Mouse (Mus musculus) C2C12 (cell line): ENCODE data around the gene Prkcg.

Experiments used
- CEBPB ChIP-seq: IDR thresholded peaks from one replicate; pipeline ENCODE4 v1.6.1; 2011; ENCODE audit warnings: low read depth, mild to moderate bottlenecking, control low read depth, moderate library complexity
- CTCF ChIP-seq: IDR thresholded peaks from one replicate; pipeline ENCODE4 v1.5.1; 2011; ENCODE audit not compliant: control insufficient read depth, insufficient read depth, insufficient read length
- FOSL1 ChIP-seq: IDR thresholded peaks from one replicate; pipeline ENCODE4 v1.8.0; 2011; ENCODE audit warnings: mild to moderate bottlenecking, low read length; ENCODE audit not compliant: poor library complexity, insufficient read depth, severe bottlenecking
- MAX ChIP-seq: IDR thresholded peaks from one replicate; pipeline ENCODE4 v1.6.1; 2011; ENCODE audit warnings: mild to moderate bottlenecking, control low read depth
- MYOD1 ChIP-seq: IDR thresholded peaks from one replicate; pipeline ENCODE4 v1.6.1; 2011; ENCODE audit warnings: low read depth; ENCODE audit not compliant: control insufficient read depth, insufficient read length
- MYOG ChIP-seq: IDR thresholded peaks from one replicate; pipeline ENCODE4 v1.6.1; 2011; ENCODE audit not compliant: control insufficient read depth, insufficient read length; ENCODE audit errors: extremely low read depth
- USF1 ChIP-seq: IDR thresholded peaks from one replicate; pipeline ENCODE4 v1.6.1; 2011; ENCODE audit warnings: low read depth, mild to moderate bottlenecking, control low read depth, moderate library complexity

DNA sequence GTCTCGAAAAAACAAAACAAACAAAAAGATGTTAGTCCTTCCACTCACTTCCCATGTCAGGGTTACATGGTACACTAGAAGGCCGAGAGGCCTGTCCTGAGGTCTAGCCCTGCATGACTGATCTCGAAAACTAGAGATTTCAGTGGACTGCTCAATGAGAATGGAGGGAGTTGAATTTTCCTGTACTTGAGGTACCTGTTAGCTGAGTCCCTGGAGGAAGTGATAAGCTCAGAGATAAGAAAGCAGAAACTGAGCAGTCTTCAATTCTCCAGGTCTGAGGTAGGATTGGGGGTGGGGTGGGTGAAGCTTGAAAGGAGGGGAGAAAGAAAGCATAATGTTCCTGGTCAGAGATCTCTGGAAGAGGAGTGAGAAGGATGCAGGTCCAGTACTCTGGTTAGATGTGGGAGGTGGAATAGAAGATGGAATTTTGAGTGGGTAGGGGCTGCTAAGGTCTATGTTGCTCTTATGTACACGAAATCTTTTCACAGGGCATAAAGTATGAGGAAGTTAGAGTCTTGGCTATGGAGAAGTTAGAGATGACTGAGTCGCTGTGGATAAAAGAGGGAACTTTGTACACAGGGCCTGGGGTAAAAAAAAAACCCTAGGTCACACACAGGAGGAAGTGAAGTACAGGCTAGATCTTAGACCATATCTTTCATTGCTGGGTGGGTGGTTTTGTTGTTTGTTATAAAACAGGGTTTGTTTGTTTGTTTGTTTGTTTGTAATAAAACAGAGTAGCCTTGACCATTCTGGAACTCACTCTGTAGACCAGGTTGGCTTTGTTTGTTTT, 6.5 kb downstream of the Prkcg start:
- TF ChIP-seq CTCF (no peak), MYOG (no peak), USF1 (no peak), MAX (no peak), FOSL1 (no peak), MYOD1 (no peak), CEBPB (no peak)
